7 mouse cellular contexts compared by ENCODE assay signal in the genomic region with DNA sequence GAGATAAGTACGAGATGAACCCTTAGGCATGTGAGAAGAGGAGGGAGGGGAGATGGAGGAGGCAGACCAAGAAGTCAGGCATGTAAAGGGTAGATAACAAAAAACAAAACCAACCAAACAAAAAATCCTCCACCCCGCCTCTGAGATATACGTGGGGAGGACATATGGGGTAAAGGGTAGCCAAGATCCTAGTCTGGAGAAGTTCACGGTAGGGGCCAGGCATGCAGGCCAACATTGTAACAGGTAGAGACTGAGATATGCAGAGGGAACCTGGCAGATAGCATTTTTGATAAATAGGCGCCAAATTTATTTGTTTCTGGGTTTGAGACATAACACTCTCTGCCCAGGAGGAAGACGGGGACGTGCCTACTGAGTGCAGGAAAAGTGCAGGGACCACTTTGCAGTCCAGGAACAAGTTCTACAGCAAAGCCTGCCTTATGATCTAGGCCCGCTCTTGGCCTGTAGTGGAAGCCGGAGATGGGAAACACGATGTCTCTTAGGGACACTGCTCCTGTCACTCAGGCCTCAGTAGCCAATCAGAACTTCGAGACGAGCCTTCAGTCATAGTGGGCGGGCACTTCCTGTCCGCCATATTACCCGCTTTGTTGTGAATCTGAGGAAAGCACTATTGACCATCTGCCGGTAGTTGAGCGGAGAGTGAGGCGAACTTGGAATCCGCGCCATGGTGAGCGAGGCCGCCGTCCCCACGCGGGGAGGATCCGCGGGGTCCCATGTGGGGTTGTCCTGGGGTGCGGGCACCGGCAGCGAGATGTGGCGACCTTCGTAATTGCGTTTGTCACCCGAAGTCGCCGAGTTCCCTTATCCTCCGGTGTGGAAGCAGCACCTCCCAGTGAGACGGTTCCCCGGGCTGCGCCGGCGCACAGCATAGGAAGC. TPM values are rescaled to one million over a fixed set of nuclear protein-coding genes. Genes with fewer than 3 reads are reported as not detected.
DNase-seq lines count a peak whose midpoint lies in the region; ATAC-seq and TF ChIP-seq lines count a peak whose summit lies in the region.
"Not testable (repeated sequence)": the region's sequence is repeated elsewhere in the genome, so short reads cannot be mapped to it uniquely, and the experiment has no call there.

A gene (plus strand): TSS at position 626 of the 894 bp plus-strand sequence.

- not testable (repeated sequence) for TF ChIP-seq POLR2A in heart, adult 2 months (IDR thresholded peaks at IDR 0.05; ENCODE audit: insufficient read depth, low read depth, low read length); kidney, adult 2 months (IDR thresholded peaks at IDR 0.05; ENCODE audit: low read depth, low read length)

- peak within 1 kb of the TSS; percentile 53 for H3K4me3 ChIP-seq in embryonic facial prominence, embryonic 13.5 days
- peak within 1 kb of the TSS; percentile 53 for H3K4me3 ChIP-seq in heart, adult 2 months
- H3K4me3 ChIP-seq in kidney, adult 2 months (ENCODE audit: insufficient read depth, low read depth, low read length), result peak within 1 kb of the TSS; percentile 51
- peak within 1 kb of the TSS; percentile 48 for H3K4me3 ChIP-seq in limb, embryonic 11.5 days (ENCODE audit: low read depth, low read length)
- H3K4me3 ChIP-seq in midbrain, embryonic 13.5 days (replicated peaks), result peak within 1 kb of the TSS; percentile 49

- intact Hi-C loops in heart, adult 2 months (cut with DNase I), result loop anchor here (5.0 kb wide), 1 partner anchor 36 kb away; a partner anchor contains a TSS

- peak within 1 kb of the TSS; percentile 75 for H3K9ac ChIP-seq in embryonic facial prominence, embryonic 13.5 days
- H3K9ac ChIP-seq in heart, adult 2 months (ENCODE audit: low read depth, low read length), result peak within 1 kb of the TSS; percentile 66
- H3K9ac ChIP-seq in limb, embryonic 11.5 days (ENCODE audit: low read length), result peak within 1 kb of the TSS; percentile 65
- peak within 1 kb of the TSS; percentile 59 for H3K9ac ChIP-seq in midbrain, embryonic 13.5 days (replicated peaks)

- H3K4me2 ChIP-seq in embryonic facial prominence, embryonic 13.5 days, result peak within 1 kb of the TSS; percentile 52
- H3K4me2 ChIP-seq in limb, embryonic 11.5 days (ENCODE audit: low read depth, severe bottlenecking), result peak within 1 kb of the TSS; percentile 28
- peak within 1 kb of the TSS; percentile 50 for H3K4me2 ChIP-seq in midbrain, embryonic 13.5 days (replicated peaks)

- H3K4me1 ChIP-seq in embryonic facial prominence, embryonic 13.5 days; heart, adult 2 months (ENCODE audit: control insufficient read depth, insufficient read depth, low read length); kidney, adult 2 months (ENCODE audit: control insufficient read depth, insufficient read depth, low read length); limb, embryonic 11.5 days (ENCODE audit: control insufficient read depth, insufficient read depth, low read length); midbrain, embryonic 13.5 days (replicated peaks): not testable (repeated sequence)

- H3K79me2 ChIP-seq in heart, adult 2 months (replicated peaks; ENCODE audit: control insufficient read depth, insufficient read depth, low read length), result not testable (repeated sequence)

- 19% methylated on average over 42 of the region's 42 CpGs for WGBS in embryonic facial prominence, embryonic 13.5 days
- WGBS in heart, adult 2 months, result 17% methylated on average over 42 of the region's 42 CpGs
- 17% methylated on average over 42 of the region's 42 CpGs for WGBS in kidney, adult 2 months
- 18% methylated on average over 40 of the region's 42 CpGs for WGBS in limb, embryonic 11.5 days
- 19% methylated on average over 42 of the region's 42 CpGs for WGBS in midbrain, embryonic 13.5 days

- ATAC-seq in embryonic facial prominence, embryonic 13.5 days (ENCODE audit: insufficient number of reproducible peaks, insufficient read depth, low FRiP score, low TSS enrichment, low read depth), result peak; percentile 90
- ATAC-seq in limb, embryonic 11.5 days (ENCODE audit: insufficient number of reproducible peaks, low FRiP score, low TSS enrichment, low read depth), result peak; percentile 94
- ATAC-seq in midbrain, embryonic 13.5 days, result peak; percentile 98

- TF ChIP-seq EP300 in heart, adult 2 months (IDR thresholded peaks at IDR 0.05; ENCODE audit: insufficient read depth, low read depth, low read length), result not testable (repeated sequence)

- peaks cover 13% of the 10 kb centered on the region for H3K36me3 ChIP-seq in embryonic facial prominence, embryonic 13.5 days
- H3K36me3 ChIP-seq in heart, adult 2 months (ENCODE audit: control insufficient read depth, insufficient read depth, low read length); kidney, adult 2 months (ENCODE audit: control insufficient read depth, insufficient read depth, low read length); limb, embryonic 11.5 days (ENCODE audit: control insufficient read depth, insufficient read depth, low read length): not testable (repeated sequence)
- peaks cover 11% of the 10 kb centered on the region; the same call in 1 of the 2 replicates for H3K36me3 ChIP-seq in midbrain, embryonic 13.5 days

- TF ChIP-seq CTCF in heart, adult 2 months (IDR thresholded peaks at IDR 0.05); kidney, adult 2 months (conservative IDR thresholded peaks at IDR 0.05; ENCODE audit: insufficient read depth, insufficient read length, low read depth, low read length): not testable (repeated sequence)

- H3K27me3 ChIP-seq in embryonic facial prominence, embryonic 13.5 days; heart, adult 2 months (ENCODE audit: control insufficient read depth, insufficient read depth, low read length); kidney, adult 2 months (replicated peaks; ENCODE audit: control insufficient read depth, insufficient read depth, low read length); limb, embryonic 11.5 days (ENCODE audit: control insufficient read depth, insufficient read depth, low read length); midbrain, embryonic 13.5 days: not testable (repeated sequence)

- DNase-seq in adrenal gland, postnatal 25 days, result peak; percentile 38
- DNase-seq in heart, adult 2 months, result peak; percentile 72 to 78
- peak; percentile 70 for DNase-seq in kidney, adult 2 months
- DNase-seq in limb, embryonic 11.5 days (ENCODE audit: low spot score), result peak; percentile 76
- peak; percentile 21 to 35 for DNase-seq in spleen, adult 18-20 months

- peak within 1 kb of the TSS; percentile 87 for H3K27ac ChIP-seq in embryonic facial prominence, embryonic 13.5 days
- H3K27ac ChIP-seq in heart, adult 2 months, result peak within 1 kb of the TSS; percentile 67
- not testable (repeated sequence) for H3K27ac ChIP-seq in kidney, adult 2 months (ENCODE audit: insufficient read depth, low read depth, low read length)
- 0 out of 2 replicates have a peak within 1 kb of the TSS, but pooled peaks have one; percentile 30 for H3K27ac ChIP-seq in limb, embryonic 11.5 days (replicated peaks; ENCODE audit: low read depth, low read length)
- peak within 1 kb of the TSS; percentile 85 for H3K27ac ChIP-seq in midbrain, embryonic 13.5 days

- not testable (repeated sequence) for H3K9me3 ChIP-seq in embryonic facial prominence, embryonic 13.5 days; limb, embryonic 11.5 days (ENCODE audit: control insufficient read depth, low read length); midbrain, embryonic 13.5 days

RNA-seq across cellular contexts. Expression of the gene that starts here (rescaled TPM):
- 3.3 and 3.5 TPM in 2 replicates for total RNA-seq in adrenal gland, postnatal 25 days (2021)
- polyA plus RNA-seq in embryonic facial prominence, embryonic 13.5 days (2015; fragmentation: Nextera tagmentation; extraction: Ambion mirVana), result 6.7 and 7.3 TPM in 2 replicates
- total RNA-seq in heart, adult 2 months (2021), result 1 to 10 TPM; 2.3 to 2.9 TPM
- 0.16 and 0.59 TPM in 2 replicates for polyA plus RNA-seq in heart, adult 2 months (2012; rRNA removed)
- polyA plus RNA-seq in kidney, adult 2 months (2012; rRNA removed), result 0.11 and 0.16 TPM in 2 replicates
- 7.7 and 7.9 TPM in 2 replicates for polyA plus RNA-seq in limb, embryonic 11.5 days (2014; fragmentation: Nextera tagmentation; extraction: Ambion mirVana)
- polyA plus RNA-seq in midbrain, embryonic 13.5 days (2015; fragmentation: Nextera tagmentation; extraction: Ambion mirVana), result 7.0 and 7.2 TPM in 2 replicates

Comparison
In these comparisons a context has a peak if more than half of its experiments do, and no peak if none do; other contexts are left out.
1. Peak in DNase-seq and H3K4me3 ChIP-seq in kidney, adult 2 months; RNA of the gene not detected or under 1 TPM.